Mouse (Mus musculus) thymus, adult 2 months (tissue): ENCODE measurements around the gene Map3k21. TPM values are rescaled to one million over a fixed set of nuclear protein-coding genes. Genes with fewer than 3 reads are reported as not detected.
A peak's percentile ranks its signal among the peaks of the same experiment; 100 is the strongest.

ENCODE experiments used
- DNase-seq: peaks from one replicate; pipeline ENCODE4 v3.0.0; 2021
- H3K27ac ChIP-seq: fragments of 200-500 bp; 2 replicates; pipeline ENCODE4 v1.5.1; 2012; ENCODE audit warnings: low read length, control low read depth; ENCODE audit not compliant: control insufficient read depth, insufficient read depth
- H3K27me3 ChIP-seq: fragments of 200-500 bp; 2 replicates; pipeline ENCODE4 v1.6.1; 2012; ENCODE audit warnings: mild to moderate bottlenecking, low read length, moderate library complexity, mixed read lengths; ENCODE audit not compliant: control insufficient read depth, insufficient read depth
- H3K36me3 ChIP-seq: fragments of 200-500 bp; 2 replicates; pipeline ENCODE4 v1.6.1; 2012; ENCODE audit warnings: mild to moderate bottlenecking, low read length, moderate library complexity; ENCODE audit not compliant: control insufficient read depth, insufficient read depth
- H3K4me1 ChIP-seq: fragments of 200-500 bp; replicated peaks from 2 replicates; pipeline ENCODE4 v1.6.1; 2012; ENCODE audit warnings: low read length; ENCODE audit not compliant: control insufficient read depth, insufficient read depth
- H3K4me3 ChIP-seq: fragments of 200-500 bp; 2 replicates; pipeline ENCODE4 v1.5.1; 2012; ENCODE audit warnings: mild to moderate bottlenecking, low read length, control low read depth, moderate library complexity; ENCODE audit not compliant: control insufficient read depth, insufficient read depth
- CTCF ChIP-seq: fragments of 200-500 bp; IDR thresholded peaks from 2 replicates; pipeline ENCODE4 v1.5.1; 2012; ENCODE audit warnings: mild to moderate bottlenecking, control low read depth, low read length, moderate library complexity, borderline replicate concordance; ENCODE audit not compliant: control insufficient read depth, poor library complexity, insufficient read depth; ENCODE audit errors: extremely low read depth
- POLR2A ChIP-seq: fragments of 200-500 bp; IDR thresholded peaks from 2 replicates; pipeline ENCODE4 v1.6.1; 2012; ENCODE audit warnings: mild to moderate bottlenecking, low read length, control low read depth, moderate library complexity; ENCODE audit not compliant: control insufficient read depth, poor library complexity, insufficient read depth; ENCODE audit errors: extremely low read depth
- WGBS: fragments of 180-500 bp; shearing (Covaris S2); methylation state at CpG from one replicate; pipeline ENCODE4 v1.1.7; 2018; 5-methylcytosine and 5-hydroxymethylcytosine counted together
- polyA plus RNA-seq: library from polyadenylated mRNA; depleted of rRNA; stranded (reverse); fragments of >200 nt; gene quantifications from 2 replicates; pipeline ENCODE4 v1.2.3, GENCODE M21; 2012

Gene Map3k21
- polyA plus RNA-seq, 1 experiment: 0.03 TPM

GRCm38 (mm10) chr8:125897868-125898788 is 12.1 kb upstream of the Map3k21 start, which contains the start of gene Pcnx2:
Pcnx2 (minus strand) TSS chr8:125898317.
- TF ChIP-seq POLR2A: no peak
- no peak for TF ChIP-seq CTCF
- DNase-seq: no peak
- 16% methylated on average over 44 of the region's 44 CpGs for WGBS
- H3K4me3 ChIP-seq: no peak within 1 kb of the TSS
- no peaks in the 10 kb centered on the region for H3K4me1 ChIP-seq
- no peaks in the 10 kb centered on the region for H3K36me3 ChIP-seq
- no peak within 1 kb of the TSS for H3K27ac ChIP-seq
- no peaks in the 10 kb centered on the region; the same call in 1 of the 2 replicates for H3K27me3 ChIP-seq

- TF ChIP-seq CTCF (no peak), POLR2A (no peak)
- peak; percentile 20 for DNase-seq
- H3K27me3 ChIP-seq: no peaks in the 10 kb centered on the region; the same call in 1 of the 2 replicates
- no peaks in the 10 kb centered on the region for H3K4me1 ChIP-seq
- WGBS: 2% methylated on average over 6 of the region's 6 CpGs
- H3K27ac ChIP-seq: no peak overlapping the region
- H3K4me3 ChIP-seq: no peak overlapping the region
- no peaks in the 10 kb centered on the region for H3K36me3 ChIP-seq
Observed at GRCm38 (mm10) chr8:125898899-125899298, 11.4 kb upstream of the Map3k21 start.

GRCm38 (mm10) chr8:125901167-125901566 is 9.1 kb upstream of the Map3k21 start:
- H3K27ac ChIP-seq: no peak overlapping the region
- TF ChIP-seq POLR2A (no peak), CTCF (no peak)
- DNase-seq: no peak
- 44% methylated on average over 2 of the region's 2 CpGs for WGBS
- no peaks in the 10 kb centered on the region; the same call in 1 of the 2 replicates for H3K27me3 ChIP-seq
- H3K4me3 ChIP-seq: no peak overlapping the region
- no peaks in the 10 kb centered on the region for H3K4me1 ChIP-seq
- H3K36me3 ChIP-seq: no peaks in the 10 kb centered on the region

- no peak for DNase-seq
- H3K27me3 ChIP-seq: no peaks in the 10 kb centered on the region; the same call in 1 of the 2 replicates
- H3K27ac ChIP-seq: no peak overlapping the region
- no peaks in the 10 kb centered on the region for H3K4me1 ChIP-seq
- 88% methylated on average over 3 of the region's 3 CpGs for WGBS
- TF ChIP-seq POLR2A (no peak), CTCF (no peak)
- H3K36me3 ChIP-seq: no peaks in the 10 kb centered on the region
- H3K4me3 ChIP-seq: no peak overlapping the region
Observed at GRCm38 (mm10) chr8:125902521-125902920, 7.7 kb upstream of the Map3k21 start.

- no peak overlapping the region for H3K4me3 ChIP-seq
- H3K27me3 ChIP-seq: peaks cover 8% of the 10 kb centered on the region; the same call in 1 of the 2 replicates
- H3K27ac ChIP-seq: no peak overlapping the region
- WGBS: 85% methylated on average over 2 of the region's 2 CpGs
- TF ChIP-seq POLR2A (no peak), CTCF (no peak)
- H3K4me1 ChIP-seq: no peaks in the 10 kb centered on the region
- H3K36me3 ChIP-seq: no peaks in the 10 kb centered on the region
- no peak for DNase-seq
Observed at GRCm38 (mm10) chr8:125905341-125905740, 4.9 kb upstream of the Map3k21 start.

GRCm38 (mm10) chr8:125907311-125907710 is 2.9 kb upstream of the Map3k21 start:
- H3K27ac ChIP-seq: no peak overlapping the region
- H3K4me3 ChIP-seq: no peak overlapping the region
- H3K27me3 ChIP-seq: peaks cover 14% of the 10 kb centered on the region
- no peak for DNase-seq
- H3K4me1 ChIP-seq: no peaks in the 10 kb centered on the region; the same call in 1 of the 2 replicates
- no peak for TF ChIP-seq POLR2A
- H3K36me3 ChIP-seq: no peaks in the 10 kb centered on the region
- WGBS: 74% methylated on average over 2 of the region's 2 CpGs
